Mouse (Mus musculus) left cerebral cortex, adult 9 months (tissue): ENCODE measurements around the gene Cyth1.

Experiments
- DNase-seq, 2 experiments: peaks; one replicate each; pipeline ENCODE4 v3.0.0; 2022; ENCODE audit warnings: low spot score in 2 of 2

Cyth1 gene

DNA sequence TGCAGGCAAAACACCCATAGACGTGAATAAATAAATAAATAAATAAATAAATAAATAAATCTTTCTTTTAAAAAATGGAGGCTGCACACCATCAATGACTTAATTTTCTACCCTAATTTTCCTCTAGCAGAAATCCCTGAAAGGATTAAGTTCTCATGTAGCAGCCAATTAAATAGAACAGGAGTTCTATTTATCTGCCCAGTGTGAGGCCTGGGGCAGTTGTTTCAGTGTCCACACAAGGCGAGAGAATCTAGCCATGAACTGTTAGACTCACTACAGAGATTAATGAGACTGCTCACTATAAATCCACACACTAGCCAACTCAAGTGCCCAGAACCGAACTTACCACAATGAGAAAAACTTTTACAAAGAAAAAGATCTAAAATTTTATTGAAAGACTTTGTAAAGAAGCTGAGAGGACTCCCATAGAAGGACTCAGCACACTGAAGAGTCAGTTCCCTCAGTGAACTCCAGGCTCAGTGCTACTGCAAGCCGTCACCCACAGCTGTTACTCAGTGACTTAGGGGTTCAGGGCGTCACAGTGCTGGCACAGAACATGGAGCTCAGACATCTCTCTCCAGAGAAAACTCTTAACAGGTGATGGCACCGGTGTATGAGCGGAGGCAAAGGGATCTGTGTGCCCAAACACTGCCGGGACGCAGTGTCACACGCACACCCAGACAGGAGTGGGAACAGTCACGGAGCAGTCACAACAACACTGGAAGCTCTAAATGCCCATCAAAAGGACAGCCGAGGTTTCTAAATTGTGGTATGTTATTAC is 23.1 kb downstream of the Cyth1 start:
- no peak for DNase-seq

GRCm38 (mm10) chr11:118223416-118224067 is 24.9 kb downstream of the Cyth1 start:
- DNase-seq: no peak

GRCm38 (mm10) chr11:118222917-118223316 is 25.5 kb downstream of the Cyth1 start:
- no peak for DNase-seq

DNA sequence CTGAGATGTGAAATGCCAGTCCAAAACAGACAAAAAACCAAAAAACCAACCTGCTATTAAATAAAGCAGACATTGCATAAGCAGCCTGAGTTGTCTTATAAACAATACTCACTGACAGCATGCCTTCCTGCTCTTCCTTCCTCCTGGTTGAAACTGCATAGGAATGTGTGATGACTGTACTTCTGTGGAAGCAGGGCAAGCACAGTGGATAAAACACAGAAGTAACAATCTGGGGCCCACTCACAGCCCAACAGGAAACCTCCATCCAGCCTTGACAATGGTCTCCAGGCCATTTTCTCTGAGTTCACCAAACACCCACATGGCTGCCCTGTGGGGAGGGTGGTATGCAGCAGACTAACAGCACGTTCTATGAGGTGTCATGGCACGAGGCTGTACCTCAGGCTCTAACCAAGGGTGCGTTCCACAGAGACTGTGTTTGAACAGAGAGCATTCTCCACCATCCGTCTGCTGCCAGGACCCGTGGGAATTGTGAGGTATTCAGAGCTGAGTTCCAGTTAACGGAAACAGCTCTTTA is 26.0 kb downstream of the Cyth1 start:
- no peak for DNase-seq

DNA sequence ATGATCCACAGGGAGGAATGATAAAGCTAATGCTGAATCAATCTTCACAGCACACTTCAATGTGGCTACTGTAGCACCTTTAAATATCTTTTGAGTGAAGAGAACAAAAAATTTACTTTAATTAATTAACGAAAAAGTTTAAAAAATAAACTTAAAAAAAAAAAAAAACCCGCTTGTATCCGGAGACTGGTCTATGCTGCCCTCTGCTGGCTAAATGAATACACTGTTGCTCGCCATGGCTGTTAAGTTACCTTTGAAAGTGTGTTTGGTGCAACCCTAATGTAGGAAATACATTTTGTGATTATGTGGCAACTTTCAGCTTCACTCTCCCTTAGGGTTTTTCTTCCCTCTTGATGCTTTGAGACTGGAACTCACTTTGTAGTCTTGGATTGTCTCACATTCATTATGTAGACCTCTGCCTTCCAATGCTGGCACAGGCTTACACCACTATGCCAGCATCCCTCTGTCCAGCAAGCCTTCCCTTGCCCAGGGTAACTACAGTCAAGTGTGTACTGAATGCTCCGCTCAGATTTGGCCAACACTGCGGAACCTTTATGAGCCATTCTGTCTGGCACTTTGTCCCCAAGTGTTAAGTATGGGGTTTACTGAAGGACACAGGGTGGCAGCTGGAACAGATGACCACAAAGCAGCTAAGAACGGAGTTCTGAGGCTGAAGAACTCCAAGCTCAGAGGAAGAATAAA is 27.7 kb downstream of the Cyth1 start:
- peak in 1 of 2 experiments; percentile 56 for DNase-seq

GRCm38 (mm10) chr11:118219066-118219465 is 29.3 kb downstream of the Cyth1 start:
- DNase-seq: no peak

- DNase-seq: no peak
Measured at GRCm38 (mm10) chr11:118216468-118216867, 31.9 kb downstream of the Cyth1 start.

- DNase-seq: no peak
Measured at GRCm38 (mm10) chr11:118215928-118216458, 32.4 kb downstream of the Cyth1 start.

GRCm38 (mm10) chr11:118212636-118213112 is 35.7 kb downstream of the Cyth1 start:
- no peak for DNase-seq

DNA sequence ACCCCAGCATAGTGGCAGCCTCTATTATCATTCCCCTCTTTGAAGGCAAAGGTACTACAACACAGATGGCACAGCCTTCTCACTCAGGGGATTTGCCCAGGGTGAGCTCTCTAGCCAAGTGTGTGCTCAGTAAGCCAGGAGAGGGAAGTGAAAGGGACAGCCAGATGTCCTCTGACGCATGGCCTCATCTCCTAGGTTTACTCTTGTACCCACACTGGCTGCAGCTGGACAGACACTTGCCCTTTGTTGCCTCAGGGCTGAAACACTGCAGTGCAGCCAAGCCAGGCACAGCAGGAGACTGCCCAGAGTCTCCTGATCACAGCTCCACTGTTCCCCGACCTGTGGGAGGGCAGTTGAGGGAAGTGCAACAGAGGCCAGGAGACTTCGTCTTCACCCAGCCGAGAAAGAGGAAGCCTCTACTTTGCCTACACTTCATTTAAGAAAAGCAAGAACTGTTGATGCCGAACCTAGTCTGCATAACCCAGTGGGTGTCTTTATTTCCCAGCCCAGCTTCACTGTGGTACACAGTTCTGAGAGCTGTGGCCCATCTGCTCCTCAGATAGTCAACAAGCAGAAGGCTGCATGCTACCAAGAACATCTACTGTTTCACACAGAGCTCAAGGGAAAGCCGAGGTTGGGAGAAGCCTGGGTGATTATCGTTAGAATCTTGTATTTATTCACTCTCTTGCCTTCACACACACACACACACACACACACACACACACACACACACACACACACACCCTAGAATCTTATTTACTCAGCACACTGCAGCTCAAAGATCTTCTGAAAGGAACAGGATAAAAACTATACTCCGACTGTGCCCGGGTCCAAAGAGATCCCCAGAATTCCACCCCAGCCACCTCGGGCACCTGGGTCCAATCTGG is 36.4 kb downstream of the Cyth1 start:
- DNase-seq: peak in 1 of 2 experiments; percentile 72

- DNase-seq: no peak
Measured at GRCm38 (mm10) chr11:118210962-118211361, 37.4 kb downstream of the Cyth1 start.

DNA sequence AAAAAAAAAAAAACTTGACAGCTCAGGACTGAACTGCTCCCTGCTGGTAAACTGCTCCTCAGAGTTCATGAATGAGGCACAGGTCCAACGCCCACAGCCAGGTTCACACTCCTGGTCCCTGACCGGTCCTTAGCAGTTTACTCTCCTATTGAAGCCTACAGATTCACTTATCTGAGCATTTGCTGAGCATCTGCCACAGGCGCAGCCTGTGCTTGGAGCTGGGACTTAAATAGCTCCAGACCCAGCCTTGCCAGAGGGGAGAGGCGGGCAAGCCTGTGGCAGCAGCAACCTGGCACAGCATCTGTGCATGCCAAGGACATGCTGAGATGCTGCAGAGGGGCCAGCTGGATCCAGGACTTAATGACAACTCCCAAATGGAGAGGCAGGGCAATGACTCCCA is 38.3 kb downstream of the Cyth1 start:
- peak; percentile 56 to 81 for DNase-seq

- no peak for DNase-seq
Measured at GRCm38 (mm10) chr11:118209376-118209775, 39.0 kb downstream of the Cyth1 start.

GRCm38 (mm10) chr11:118208672-118209272 is 39.6 kb downstream of the Cyth1 start:
- DNase-seq: no peak

DNA sequence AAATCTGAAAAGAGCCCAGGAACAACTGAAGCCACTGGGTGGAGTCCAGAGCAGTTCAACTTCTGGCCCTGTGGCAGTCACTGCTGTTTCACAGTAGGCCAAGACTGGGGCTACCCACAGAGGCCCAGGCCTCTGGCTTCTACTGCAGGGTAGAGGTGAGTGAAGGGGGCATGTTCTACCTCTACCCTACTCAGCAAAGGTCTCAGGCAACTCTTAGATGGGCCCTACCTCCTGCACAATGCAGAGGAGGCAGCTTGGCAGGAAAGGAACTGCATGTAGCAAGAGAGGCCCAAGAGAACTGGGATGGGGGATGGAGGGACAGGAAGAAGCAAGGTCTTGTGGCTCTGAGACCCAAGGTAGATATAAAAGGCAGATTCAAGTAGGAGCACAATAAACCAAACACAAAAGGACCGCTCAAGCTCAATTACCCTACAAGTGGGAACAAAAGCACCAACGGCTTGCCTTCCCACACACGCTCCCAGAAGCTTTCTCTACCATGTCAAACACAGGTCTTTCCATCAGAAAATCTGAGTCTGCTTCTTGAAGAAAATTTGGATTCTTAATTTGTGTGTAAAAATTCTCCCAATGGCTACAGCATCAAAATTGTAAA is 40.9 kb downstream of the Cyth1 start:
- no peak for DNase-seq

DNA sequence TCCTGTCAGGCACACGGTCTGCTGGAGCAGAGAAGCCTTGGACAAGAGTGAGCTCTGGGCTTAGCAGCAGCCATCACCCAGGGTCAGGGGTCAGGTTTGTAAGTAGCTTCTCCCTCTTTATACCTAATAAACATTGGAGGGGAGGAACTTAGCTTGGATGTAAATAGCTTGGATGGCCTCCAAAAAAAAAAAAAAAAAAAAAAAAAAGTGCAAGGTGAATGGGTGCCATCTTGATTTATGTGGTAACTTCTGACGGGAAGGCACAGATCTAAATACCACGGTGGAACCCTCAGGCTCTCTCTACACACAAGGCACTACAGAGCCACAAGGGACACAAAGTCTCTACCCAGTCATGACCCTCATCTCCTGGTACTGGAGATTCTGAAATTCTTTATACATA is 42.1 kb downstream of the Cyth1 start:
- no peak for DNase-seq

DNA sequence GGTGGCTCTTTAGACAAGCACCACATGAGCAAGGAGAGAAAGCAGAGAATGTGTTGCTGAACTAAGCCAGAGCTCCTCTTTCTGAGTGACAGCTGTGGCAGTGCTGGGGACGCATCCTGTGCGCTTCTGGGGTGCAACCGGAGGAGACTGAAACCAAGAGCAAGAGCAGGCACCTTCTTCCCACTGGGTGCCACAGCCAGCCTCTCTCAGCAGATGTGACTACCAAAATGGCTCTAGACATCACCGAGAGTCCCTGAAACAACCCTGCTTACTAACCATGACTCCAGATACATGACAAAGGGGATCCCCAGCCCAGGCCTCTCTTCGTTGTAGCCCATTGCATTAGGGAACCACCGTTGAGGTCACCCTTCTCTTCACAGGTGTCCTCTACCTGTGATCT is 44.9 kb downstream of the Cyth1 start:
- no peak for DNase-seq

DNA sequence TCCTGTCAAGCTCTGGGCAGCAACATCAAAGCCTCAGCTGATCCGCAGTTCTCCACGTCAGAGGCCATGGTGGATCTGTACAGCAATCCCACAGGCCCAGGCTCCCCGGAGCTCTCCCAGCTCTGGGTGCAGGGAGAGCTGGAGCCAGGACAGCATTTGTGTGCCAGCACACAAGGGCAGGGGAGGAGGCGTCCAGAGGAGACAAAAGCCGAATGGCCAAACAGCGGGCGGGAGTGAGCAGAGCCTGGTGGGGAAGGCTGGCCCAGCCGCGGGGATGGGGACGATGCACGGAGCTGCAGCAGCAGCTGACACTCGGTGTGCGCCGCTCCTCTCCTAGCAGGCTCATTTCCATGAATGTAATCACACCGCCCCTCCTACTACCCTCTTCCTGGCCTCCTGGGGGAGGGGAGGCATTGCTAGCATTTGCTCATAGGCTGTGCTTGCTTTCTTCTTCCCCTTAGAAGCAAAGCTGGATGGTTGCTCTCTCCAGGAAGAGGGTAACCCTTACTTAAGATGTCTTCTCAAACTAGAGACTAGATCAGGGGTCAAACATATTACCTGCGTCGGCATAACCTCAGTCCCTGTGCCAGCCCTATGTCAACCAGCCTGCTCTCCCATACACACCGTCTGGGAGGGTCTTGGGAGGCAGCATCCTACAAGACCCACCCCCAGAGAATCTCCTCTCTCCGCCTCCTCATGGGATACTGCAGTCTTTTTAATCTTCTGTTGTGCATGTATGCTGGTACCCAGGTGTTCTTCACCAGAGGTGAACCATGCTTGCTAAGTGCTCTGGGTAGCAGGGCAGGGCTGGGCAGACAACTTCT is 45.8 kb downstream of the Cyth1 start:
- DNase-seq: peak; percentile 69 to 88

- no peak for DNase-seq
Measured at GRCm38 (mm10) chr11:118201833-118202409, 46.5 kb downstream of the Cyth1 start.
